Mouse (Mus musculus): ENCODE measurements around the gene Hnrnpdl.
A peak's percentile ranks its signal among the peaks of the same experiment; 100 is the strongest.

DNA sequence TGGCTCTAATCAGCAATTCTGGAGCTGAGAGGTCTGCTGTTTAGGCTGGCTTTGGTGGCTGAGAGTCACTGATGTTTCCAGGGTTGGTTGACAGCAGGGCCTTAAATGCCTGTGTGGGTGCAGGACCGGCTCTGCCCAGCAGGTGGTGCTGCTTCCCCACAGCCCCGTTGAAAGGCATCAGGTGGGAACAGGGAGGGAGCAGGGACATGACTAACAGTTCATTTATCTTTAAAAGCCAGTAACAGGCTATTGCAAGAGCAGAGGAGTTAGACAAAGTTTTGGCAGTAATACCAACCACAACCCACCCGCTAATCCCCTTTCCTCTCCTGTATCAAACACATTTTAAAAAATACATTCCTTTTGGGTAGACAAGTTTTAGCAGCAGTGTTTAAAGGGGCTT lies 30.8 kb upstream of the Hnrnpdl start:
- TF ChIP-seq EP300 (IDR thresholded peaks at IDR 0.05; ENCODE audit: insufficient read depth, low read depth, low read length), result peak; percentile 93
- TF ChIP-seq CTCF (IDR thresholded peaks at IDR 0.05), result no peak; the same call in none of the 2 replicates
- TF ChIP-seq POLR2A (IDR thresholded peaks at IDR 0.05; ENCODE audit: insufficient read depth, low read depth, low read length), result no peak

Measured in heart, adult 2 months (tissue).